In the genomic region with DNA sequence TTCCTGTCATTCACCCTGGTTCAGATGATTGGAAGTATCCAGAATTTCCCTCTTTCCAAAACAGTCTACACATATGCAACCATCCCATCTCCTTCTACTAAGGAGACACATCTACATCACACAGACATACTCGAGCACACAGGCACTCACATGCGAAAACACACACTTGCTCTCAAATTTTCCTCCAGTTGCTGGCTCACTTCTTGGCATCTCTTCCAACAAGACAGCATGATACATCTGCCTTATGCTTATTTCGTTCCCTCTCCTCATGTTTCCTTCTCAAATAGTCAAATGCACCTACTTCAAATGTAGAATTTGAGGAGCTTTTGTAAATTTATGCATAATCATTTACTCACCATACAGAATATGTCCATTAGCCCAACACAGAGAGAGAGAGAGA, we compare ENCODE assay signal across 21 mouse cellular contexts. TPM values are rescaled to one million over a fixed set of nuclear protein-coding genes. Genes with fewer than 3 reads are reported as not detected.
"Had no signal": no experiment of that assay in that cellular context is flagged by ENCODE, and none has a peak within 500 bp of the region (broad histone marks: within the 10 kb centered on the region; RNA-seq: fewer than 3 reads in every experiment).

No protein-coding gene starts in this region.

- H3K27me3 ChIP-seq: lung, embryonic 15.5 days; megakaryocyte, embryonic 14.5 days; midbrain, embryonic 15.5 days; neural tube, embryonic 12.5 days; stomach, embryonic 15.5 days had no signal

- H3K4me1 ChIP-seq: lung, embryonic 15.5 days; megakaryocyte, embryonic 14.5 days; neural tube, embryonic 12.5 days; stomach, embryonic 15.5 days had no signal

- ATAC-seq: liver, postnatal 0 days; lung, postnatal 0 days; midbrain, embryonic 13.5 days; midbrain, embryonic 15.5 days had no signal

- DNase-seq: liver, postnatal 0 days; lung, adult 2 months; lung, postnatal 14 days; lung, postnatal 36 days; right cerebral cortex, postnatal 14 days; thymus, adult 18-20 months; thymus, postnatal 14 days; thymus, postnatal 36 days had no signal

- H3K4me2 ChIP-seq: lung, embryonic 15.5 days; midbrain, embryonic 11.5 days; midbrain, embryonic 13.5 days; midbrain, embryonic 15.5 days; neural tube, embryonic 12.5 days; stomach, embryonic 15.5 days had no signal

- H3K9ac ChIP-seq: liver, postnatal 0 days; lung, embryonic 15.5 days; midbrain, embryonic 13.5 days; midbrain, embryonic 15.5 days; neural tube, embryonic 12.5 days; stomach, embryonic 15.5 days had no signal

- H3K4me3 ChIP-seq: lung, embryonic 15.5 days; megakaryocyte, embryonic 14.5 days; midbrain, embryonic 13.5 days; midbrain, embryonic 15.5 days; neural tube, embryonic 12.5 days; stomach, embryonic 15.5 days had no signal

- H3K9me3 ChIP-seq: lung, embryonic 15.5 days; midbrain, embryonic 13.5 days; midbrain, embryonic 15.5 days; neural tube, embryonic 12.5 days; stomach, embryonic 15.5 days had no signal

- H3K36me3 ChIP-seq: lung, embryonic 15.5 days; midbrain, embryonic 13.5 days; midbrain, embryonic 15.5 days; neural tube, embryonic 12.5 days; stomach, embryonic 15.5 days had no signal

- H3K27ac ChIP-seq: lung, embryonic 15.5 days; macrophage; midbrain, embryonic 13.5 days; midbrain, embryonic 15.5 days; neural tube, embryonic 12.5 days; stomach, embryonic 15.5 days; stomach, postnatal 0 days had no signal

RNA-seq across cellular contexts. Expression of a gene that starts 33.0 kb away (rescaled TPM):
- total RNA-seq: megakaryocyte progenitor cell, adult 5-6 weeks; monocyte, adult 5-6 weeks; neutrophil, adult 5-6 weeks had no signal
- polyA plus RNA-seq: liver, postnatal 0 days; lung, adult 2 months; lung, embryonic 15.5 days; macrophage; midbrain, embryonic 11.5 days; neural tube, embryonic 12.5 days; stomach, embryonic 15.5 days had no signal
